ENCODE assay signal across 8 mouse cellular contexts in the genomic region with DNA sequence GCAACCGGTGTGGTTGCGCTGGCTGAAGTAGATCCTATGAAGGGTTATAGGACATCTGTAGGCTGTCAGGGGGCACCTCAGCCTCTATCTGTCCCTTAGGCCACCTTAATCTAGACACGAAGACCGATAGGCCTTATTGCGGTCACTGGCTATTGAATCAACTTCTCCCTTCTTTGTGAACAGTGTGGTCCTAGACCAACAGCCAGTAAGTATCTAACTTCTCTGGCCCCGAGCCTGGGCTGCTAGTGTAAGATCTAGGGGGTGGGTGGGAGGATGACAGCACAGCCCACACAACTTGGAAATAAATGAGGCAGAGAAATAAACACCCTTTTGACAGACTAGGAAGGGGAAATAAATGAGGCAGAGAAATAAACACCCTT. TPM values are rescaled to one million over a fixed set of nuclear protein-coding genes. Genes with fewer than 3 reads are reported as not detected.
A peak's percentile ranks its signal among the peaks of the same experiment; 100 is the strongest.
DNase-seq lines count a peak whose midpoint lies in the region; ATAC-seq and TF ChIP-seq lines count a peak whose summit lies in the region.

No protein-coding gene starts in this region.

- peak overlapping the region; percentile 97 for H3K9ac ChIP-seq in hindbrain, embryonic 15.5 days

- H3K27me3 ChIP-seq in hindbrain, embryonic 15.5 days = no peaks in the 10 kb centered on the region

- no peak for DNase-seq in layer of hippocampus, adult 2 months (ENCODE audit: low spot score in 2 of 2)
- no peak for DNase-seq in layer of hippocampus, postnatal 14 days (ENCODE audit: low spot score in 2 of 2)
- DNase-seq in brain, embryonic 14.5 days (ENCODE audit: low read depth) = peak; percentile 57
- peak; percentile 46 for DNase-seq in lung, postnatal 36 days
- DNase-seq in retina, postnatal 1 day = no peak
- DNase-seq in thymus, postnatal 36 days = no peak
- DNase-seq in cerebellum, adult 8-10 months = no peak

- peaks cover 53% of the 10 kb centered on the region for H3K4me1 ChIP-seq in hindbrain, embryonic 15.5 days (replicated peaks)

- no peak for ATAC-seq in hindbrain, embryonic 15.5 days (ENCODE audit: low FRiP score, low read depth)

- peak overlapping the region; percentile 95 for H3K27ac ChIP-seq in layer of hippocampus, adult 2 months
- H3K27ac ChIP-seq in hindbrain, embryonic 15.5 days (replicated peaks) = peak overlapping the region; percentile 94

- H3K4me2 ChIP-seq in hindbrain, embryonic 15.5 days = peak overlapping the region; percentile 63

- peaks cover 38% of the 10 kb centered on the region for H3K36me3 ChIP-seq in hindbrain, embryonic 15.5 days

- H3K9me3 ChIP-seq in hindbrain, embryonic 15.5 days = no peaks in the 10 kb centered on the region

- peak overlapping the region; percentile 77 for H3K4me3 ChIP-seq in layer of hippocampus, adult 2 months
- peak overlapping the region; percentile 99 for H3K4me3 ChIP-seq in hindbrain, embryonic 15.5 days

- WGBS in hindbrain, embryonic 15.5 days = 7% methylated on average over 6 of the region's 6 CpGs

- TF ChIP-seq POLR2A in brain, embryonic 14.5 days (IDR thresholded peaks at IDR 0.05; ENCODE audit: borderline replicate concordance, extremely low read depth, insufficient read depth, insufficient read length, poor library complexity, severe bottlenecking) = no peak

- TF ChIP-seq CTCF in layer of hippocampus, adult 2 months (conservative IDR thresholded peaks at IDR 0.05) = no peak
- TF ChIP-seq CTCF in brain, embryonic 14.5 days (IDR thresholded peaks at IDR 0.05; ENCODE audit: borderline replicate concordance, extremely low read depth, insufficient read depth, insufficient read length) = no peak

RNA-seq across cellular contexts. Expression of a gene that starts 0.4 kb away (rescaled TPM):
- total RNA-seq in layer of hippocampus, adult 2 months (2021) = 100 to 1,000 TPM; 102 to 103 TPM
- 100 to 1,000 TPM; 108 to 116 TPM for total RNA-seq in layer of hippocampus, postnatal 14 days (2021)
- polyA plus RNA-seq in brain, embryonic 14.5 days (2012; rRNA removed) = 105 and 142 TPM in 2 replicates
- 82.9 and 94.0 TPM in 2 replicates for polyA plus RNA-seq in hindbrain, embryonic 15.5 days (2015; fragmentation: Nextera tagmentation; extraction: Ambion mirVana)

RNA-seq across cellular contexts. Expression of a gene that starts 1.4 kb away (rescaled TPM):
- total RNA-seq in layer of hippocampus, adult 2 months (2021) = 10 to 100 TPM; 57.2 to 57.3 TPM
- 10 to 100 TPM; 51.2 to 55.5 TPM for total RNA-seq in layer of hippocampus, postnatal 14 days (2021)
- 30.9 and 44.4 TPM in 2 replicates for polyA plus RNA-seq in brain, embryonic 14.5 days (2012; rRNA removed)
- polyA plus RNA-seq in hindbrain, embryonic 15.5 days (2015; fragmentation: Nextera tagmentation; extraction: Ambion mirVana) = 59.3 and 60.3 TPM in 2 replicates

RNA-seq across cellular contexts. Expression of a gene that starts 6.0 kb away (rescaled TPM):
- 10 to 100 TPM; 11.9 to 12.2 TPM for total RNA-seq in layer of hippocampus, adult 2 months (2021)
- total RNA-seq in layer of hippocampus, postnatal 14 days (2021) = 10 to 100 TPM; 14.6 to 19.5 TPM
- 161 and 163 TPM in 2 replicates for polyA plus RNA-seq in brain, embryonic 14.5 days (2012; rRNA removed)
- polyA plus RNA-seq in hindbrain, embryonic 15.5 days (2015; fragmentation: Nextera tagmentation; extraction: Ambion mirVana) = 186 and 200 TPM in 2 replicates

RNA-seq across cellular contexts. Expression of a gene that starts 8.3 kb away (rescaled TPM):
- total RNA-seq in layer of hippocampus, adult 2 months (2021) = 10 to 100 TPM; 68.2 to 73.8 TPM
- total RNA-seq in layer of hippocampus, postnatal 14 days (2021) = 10 to 100 TPM; 52.0 to 53.1 TPM
- polyA plus RNA-seq in brain, embryonic 14.5 days (2012; rRNA removed) = 125 and 204 TPM in 2 replicates
- 61.2 and 62.0 TPM in 2 replicates for polyA plus RNA-seq in hindbrain, embryonic 15.5 days (2015; fragmentation: Nextera tagmentation; extraction: Ambion mirVana)

Comparison
In these comparisons a context has a peak if more than half of its experiments do, and no peak if none do; other contexts are left out.
1. DNase-seq: peak in brain, embryonic 14.5 days (single experiment) and lung, postnatal 36 days (single experiment); none in layer of hippocampus, adult 2 months (0 of 2), layer of hippocampus, postnatal 14 days (0 of 2), retina, postnatal 1 day (single experiment), thymus, postnatal 36 days (0 of 2) and cerebellum, adult 8-10 months (single experiment).